Mouse (Mus musculus): Measurements from ENCODE around the gene Zfp286. TPM values are rescaled to one million over a fixed set of nuclear protein-coding genes. Genes with fewer than 3 reads are reported as not detected.
A peak's percentile ranks its signal among the peaks of the same experiment; 100 is the strongest.

Zfp286 gene
- total RNA-seq, 1 experiment from 2014 or later = 7.8 TPM

DNA sequence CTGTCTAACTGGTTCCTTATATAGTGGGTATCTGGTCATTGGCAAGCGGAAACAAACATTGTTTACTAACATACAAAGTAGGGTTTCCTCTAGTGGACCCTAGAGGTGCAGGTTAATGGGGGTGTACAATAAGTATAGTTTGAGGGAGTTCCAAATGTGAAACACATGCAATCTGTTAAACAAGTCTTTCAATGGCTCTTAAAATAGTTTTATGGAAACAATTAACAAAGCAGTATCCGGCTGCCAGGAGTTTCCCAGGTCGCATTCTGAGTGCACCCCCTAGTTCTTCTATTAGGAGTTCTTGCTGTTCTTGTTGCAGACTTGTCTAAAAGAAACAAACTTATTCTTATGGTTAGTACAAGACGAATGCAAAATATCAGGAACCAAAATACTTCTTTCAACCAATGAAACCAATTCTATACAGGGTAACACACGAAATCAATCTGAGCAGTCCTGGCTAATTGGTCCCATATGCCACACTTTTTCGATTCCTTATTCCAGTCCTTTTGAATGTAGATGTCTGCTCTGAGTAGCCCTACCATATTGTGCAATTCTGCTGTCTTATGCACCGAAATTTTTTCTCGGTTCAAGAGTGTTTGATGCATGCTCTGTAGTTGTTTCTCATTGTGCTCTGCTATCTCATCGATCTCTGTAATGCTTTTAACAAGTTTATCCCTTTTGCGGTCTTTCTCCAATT is 46.9 kb downstream of the Zfp286 start:
- ATAC-seq (replicated peaks in 1 of 2; ENCODE audit: insufficient read depth in 1 of 2, low FRiP score in 2 of 2, low TSS enrichment in 1 of 2, low read depth in 1 of 2, poor library complexity in 2 of 2, severe bottlenecking in 2 of 2) = no peak

DNA sequence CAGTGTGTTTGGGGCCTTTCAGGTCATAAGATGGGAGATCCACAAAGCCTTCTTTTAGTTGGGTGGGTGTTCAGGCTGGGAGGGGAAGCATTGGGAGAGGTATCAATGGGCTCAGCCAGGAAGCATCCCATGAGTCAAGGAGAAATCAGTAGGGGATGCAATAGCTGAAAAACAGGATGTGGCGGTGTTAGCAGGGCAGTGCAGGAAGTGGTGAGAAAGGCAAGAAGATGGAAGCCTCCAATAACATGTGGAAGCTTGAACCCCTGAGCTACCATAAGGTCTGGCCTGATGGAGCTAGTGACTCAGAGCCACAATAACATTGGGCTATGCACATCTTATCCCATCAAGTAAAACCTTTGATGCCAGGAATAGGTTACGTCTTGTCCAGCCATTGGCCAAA is 48.1 kb downstream of the Zfp286 start:
- ATAC-seq (replicated peaks in 1 of 2; ENCODE audit: insufficient read depth in 1 of 2, low FRiP score in 2 of 2, low TSS enrichment in 1 of 2, low read depth in 1 of 2, poor library complexity in 2 of 2, severe bottlenecking in 2 of 2) = 0 out of 4 replicates have a peak, but pooled peaks of 1 of the 2 experiments have one; percentile 38

GRCm38 (mm10) chr11:62732665-62733064 is 56.6 kb downstream of the Zfp286 start:
- ATAC-seq (replicated peaks in 1 of 2; ENCODE audit: insufficient read depth in 1 of 2, low FRiP score in 2 of 2, low TSS enrichment in 1 of 2, low read depth in 1 of 2, poor library complexity in 2 of 2, severe bottlenecking in 2 of 2) = no peak

DNA sequence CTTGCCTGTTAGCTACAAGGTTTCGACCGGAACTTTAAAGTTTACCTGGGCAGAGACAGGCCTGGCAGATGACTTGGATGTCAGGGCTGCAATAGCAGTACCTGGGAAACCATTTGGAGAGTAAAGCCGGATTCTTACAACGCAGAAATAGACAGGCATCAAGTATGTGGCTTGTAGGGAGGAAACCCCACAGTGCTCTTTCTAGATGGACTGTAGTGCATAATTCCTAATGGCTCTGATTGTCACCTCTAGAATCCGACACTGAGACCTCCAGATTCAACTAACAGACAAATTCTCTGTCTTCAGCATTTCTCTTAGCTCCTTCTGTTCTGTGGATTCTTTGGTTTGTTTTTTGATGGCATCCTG is 57.3 kb downstream of the Zfp286 start:
- ATAC-seq (replicated peaks in 1 of 2; ENCODE audit: insufficient read depth in 1 of 2, low FRiP score in 2 of 2, low TSS enrichment in 1 of 2, low read depth in 1 of 2, poor library complexity in 2 of 2, severe bottlenecking in 2 of 2) = no peak

- ATAC-seq (replicated peaks in 1 of 2; ENCODE audit: insufficient read depth in 1 of 2, low FRiP score in 2 of 2, low TSS enrichment in 1 of 2, low read depth in 1 of 2, poor library complexity in 2 of 2, severe bottlenecking in 2 of 2) = peak; percentile 86 to 93
Observed at GRCm38 (mm10) chr11:62731311-62732021, 57.8 kb downstream of the Zfp286 start, which contains the start of gene Zfp287. Gene Zfp287, minus strand, starts transcription at chr11:62731905.

GRCm38 (mm10) chr11:62728276-62728675 is 61.0 kb downstream of the Zfp286 start:
- no peak for ATAC-seq (replicated peaks in 1 of 2; ENCODE audit: insufficient read depth in 1 of 2, low FRiP score in 2 of 2, low TSS enrichment in 1 of 2, low read depth in 1 of 2, poor library complexity in 2 of 2, severe bottlenecking in 2 of 2)

DNA sequence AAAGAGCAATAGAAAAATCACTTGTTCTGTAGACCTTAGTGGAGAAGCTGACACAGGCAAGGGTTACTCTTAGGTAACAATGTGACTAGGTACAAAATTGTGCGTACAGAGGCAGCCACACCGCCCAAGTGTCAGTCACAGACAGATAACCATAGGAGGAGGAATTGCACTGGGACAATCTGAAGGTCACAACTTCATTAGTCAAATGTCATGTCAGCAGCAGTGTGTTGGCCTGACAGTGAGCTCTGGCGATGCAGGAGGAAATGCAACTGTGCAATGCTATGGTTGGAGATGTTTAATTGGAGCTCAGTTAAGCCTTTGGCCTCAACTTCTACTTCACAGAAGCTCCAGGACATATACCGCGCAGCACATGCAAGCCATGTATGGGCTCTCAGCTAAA is 78.6 kb downstream of the Zfp286 start:
- no peak for ATAC-seq (replicated peaks in 1 of 2; ENCODE audit: insufficient read depth in 1 of 2, low FRiP score in 2 of 2, low TSS enrichment in 1 of 2, low read depth in 1 of 2, poor library complexity in 2 of 2, severe bottlenecking in 2 of 2)

- ATAC-seq (replicated peaks in 1 of 2; ENCODE audit: insufficient read depth in 1 of 2, low FRiP score in 2 of 2, low TSS enrichment in 1 of 2, low read depth in 1 of 2, poor library complexity in 2 of 2, severe bottlenecking in 2 of 2) = no peak
Observed at GRCm38 (mm10) chr11:62708252-62708651, 81.0 kb downstream of the Zfp286 start.

DNA sequence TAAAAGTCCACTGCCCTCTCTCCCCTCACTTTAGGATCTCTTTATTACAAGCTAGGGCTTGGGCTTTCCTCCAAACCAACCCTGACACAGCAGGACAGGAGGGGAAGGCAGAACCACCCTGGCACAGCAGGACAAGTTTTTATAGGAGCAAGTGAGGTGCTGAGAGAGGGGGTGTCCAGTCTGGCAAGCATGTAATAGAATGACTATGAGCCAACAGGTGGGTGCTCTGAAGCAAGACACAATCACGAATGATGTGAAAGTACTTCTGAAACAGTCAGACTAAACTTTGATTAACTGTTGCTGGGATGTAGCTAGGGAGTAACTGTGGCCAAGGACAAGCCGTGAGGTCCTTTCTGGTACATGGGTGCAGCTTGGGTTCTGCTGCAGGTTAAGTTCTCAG is 83.1 kb downstream of the Zfp286 start:
- no peak for ATAC-seq (replicated peaks in 1 of 2; ENCODE audit: insufficient read depth in 1 of 2, low FRiP score in 2 of 2, low TSS enrichment in 1 of 2, low read depth in 1 of 2, poor library complexity in 2 of 2, severe bottlenecking in 2 of 2)

Other genes with a start within 250 kb of the Zfp286 start
- gene Ubb, start 238.3 kb downstream of the Zfp286 start, total RNA-seq (2017) = 1,136 and 1,520 TPM in 2 replicates
- 24.5 TPM in 2 replicates for gene Trpv2, start 215.0 kb downstream of the Zfp286 start, total RNA-seq (2017)
- gene Lrrc75a, start 140.9 kb downstream of the Zfp286 start, total RNA-seq (2017) = 7.6 and 7.7 TPM in 2 replicates
- 26.0 and 39.5 TPM in 2 replicates for gene Mmgt2, start 140.8 kb downstream of the Zfp286 start, total RNA-seq (2017)
- 7.3 and 9.6 TPM in 2 replicates for gene Zfp287, start 57.6 kb downstream of the Zfp286 start, total RNA-seq (2017)
- not detected in 2 replicates for gene Gm10428, start 36.4 kb downstream of the Zfp286 start, total RNA-seq (2017)
- 13.2 and 22.3 TPM in 2 replicates for gene Trim16, start 30.8 kb upstream of the Zfp286 start, total RNA-seq (2017)
- 4.4 and 6.5 TPM in 2 replicates for gene Fbxw10, start 57.6 kb upstream of the Zfp286 start, total RNA-seq (2017)
- 43.8 and 46.2 TPM in 2 replicates for gene Tvp23b, start 90.0 kb upstream of the Zfp286 start, total RNA-seq (2017)
- not detected in 2 replicates for gene Cdrt4, start 161.7 kb upstream of the Zfp286 start, total RNA-seq (2017)